Mouse (Mus musculus): ENCODE results near the gene Incenp. TPM values are rescaled to one million over a fixed set of nuclear protein-coding genes. Genes with fewer than 3 reads are reported as not detected.

Gene Incenp
- polyA plus RNA-seq (2014; fragmentation: Nextera tagmentation; extraction: Ambion mirVana), result 79.7 and 82.6 TPM in 2 replicates

DNA sequence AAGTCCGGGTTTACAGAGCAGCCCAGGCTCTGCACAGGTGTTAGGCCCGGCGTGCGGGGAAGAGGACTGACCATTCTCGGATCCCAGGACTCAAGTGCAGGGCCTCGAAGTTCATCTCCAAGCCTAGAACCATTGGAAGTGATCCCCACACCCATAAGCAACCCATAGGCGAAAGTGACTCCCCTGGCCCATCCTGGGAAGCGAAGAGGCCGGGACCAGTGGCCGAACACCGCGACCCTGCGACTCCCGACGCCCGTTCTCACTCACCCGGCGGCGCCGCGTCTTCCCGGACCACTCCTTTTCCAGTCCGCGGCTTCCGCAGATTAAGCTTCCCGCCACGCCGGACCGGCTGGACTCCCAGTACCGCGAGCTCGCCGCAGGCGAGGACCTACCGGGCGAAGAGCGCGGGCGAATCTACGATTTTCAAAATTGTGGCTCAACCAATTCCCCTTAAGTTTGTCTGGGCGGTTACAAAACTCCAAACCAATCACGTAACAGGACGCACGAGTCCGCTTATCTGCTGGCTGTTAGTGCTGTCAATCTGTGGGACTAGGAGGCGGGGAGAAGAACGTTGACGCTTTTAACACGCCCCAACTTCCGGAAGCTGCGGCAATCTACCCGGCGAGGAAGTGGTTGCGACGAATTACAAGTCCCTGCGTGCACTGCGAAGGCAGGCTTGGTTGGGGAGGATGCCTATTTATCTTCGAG is at the start of gene Incenp:
Incenp (minus strand) TSS at position 480 of the 708 bp plus-strand sequence.
- peak within 1 kb of the TSS; percentile 83 for H3K4me3 ChIP-seq (ENCODE audit: low read depth, low read length)

GRCm38 (mm10) chr19:9946986-9947385 is 47.6 kb upstream of the Incenp start:
- H3K36me3 ChIP-seq (ENCODE audit: control insufficient read depth, insufficient read depth, low read length), result no peaks in the 10 kb centered on the region
- DNase-seq (ENCODE audit: low spot score) (no peak), ATAC-seq (ENCODE audit: low FRiP score) (no peak)
- no peak overlapping the region for H3K27ac ChIP-seq (ENCODE audit: low read depth, low read length)
- no peaks in the 10 kb centered on the region for H3K27me3 ChIP-seq (ENCODE audit: control insufficient read depth, insufficient read depth, low read length)
- WGBS, result 88% methylated on average over 3 of the region's 3 CpGs
- H3K9me3 ChIP-seq (ENCODE audit: control insufficient read depth, low read length), result no peaks in the 10 kb centered on the region
- H3K4me3 ChIP-seq (ENCODE audit: low read depth, low read length), result no peak overlapping the region
- H3K9ac ChIP-seq (ENCODE audit: low read depth, low read length), result no peak overlapping the region
- no peaks in the 10 kb centered on the region for H3K4me1 ChIP-seq (replicated peaks; ENCODE audit: control insufficient read depth, insufficient read depth, low read length)
- H3K4me2 ChIP-seq (replicated peaks; ENCODE audit: low read depth, low read length), result no peak overlapping the region

More for the DNA sequence above, at the start of gene Incenp:
- peak within 1 kb of the TSS; percentile 88 for H3K9ac ChIP-seq (ENCODE audit: low read depth, low read length)
- no peaks in the 10 kb centered on the region for H3K9me3 ChIP-seq (ENCODE audit: control insufficient read depth, low read length)
- ATAC-seq (ENCODE audit: low FRiP score), result peak; percentile 99
- H3K27me3 ChIP-seq (ENCODE audit: control insufficient read depth, insufficient read depth, low read length), result no peaks in the 10 kb centered on the region
- WGBS, result under 1% methylated on average over 58 of the region's 58 CpGs
- peak within 1 kb of the TSS; percentile 70 for H3K27ac ChIP-seq (ENCODE audit: low read depth, low read length)
- 0 out of 2 replicates have a peak, but pooled peaks cover 7% of the 10 kb centered on the region for H3K36me3 ChIP-seq (ENCODE audit: control insufficient read depth, insufficient read depth, low read length)
- DNase-seq (ENCODE audit: low spot score), result peak; percentile 94
- H3K4me1 ChIP-seq (replicated peaks; ENCODE audit: control insufficient read depth, insufficient read depth, low read length), result peaks cover 5% of the 10 kb centered on the region; the same call in 1 of the 2 replicates
- H3K4me2 ChIP-seq (replicated peaks; ENCODE audit: low read depth, low read length), result peak within 1 kb of the TSS; percentile 55

- H3K27ac ChIP-seq (ENCODE audit: low read depth, low read length), result no peak overlapping the region
- H3K4me3 ChIP-seq (ENCODE audit: low read depth, low read length), result no peak overlapping the region
- H3K27me3 ChIP-seq (ENCODE audit: control insufficient read depth, insufficient read depth, low read length), result no peaks in the 10 kb centered on the region
- no peaks in the 10 kb centered on the region for H3K4me1 ChIP-seq (replicated peaks; ENCODE audit: control insufficient read depth, insufficient read depth, low read length)
- H3K4me2 ChIP-seq (replicated peaks; ENCODE audit: low read depth, low read length), result no peak overlapping the region
- ATAC-seq (ENCODE audit: low FRiP score), result no peak
- no peaks in the 10 kb centered on the region for H3K9me3 ChIP-seq (ENCODE audit: control insufficient read depth, low read length)
- WGBS, result 95% methylated on average over 8 of the region's 8 CpGs
- DNase-seq (ENCODE audit: low spot score), result no peak
- H3K9ac ChIP-seq (ENCODE audit: low read depth, low read length), result no peak overlapping the region
- H3K36me3 ChIP-seq (ENCODE audit: control insufficient read depth, insufficient read depth, low read length), result no peaks in the 10 kb centered on the region
These were observed 46.6 kb upstream of the Incenp start for GRCm38 (mm10) chr19:9945800-9946564.

GRCm38 (mm10) chr19:9942539-9943533 is 43.5 kb upstream of the Incenp start:
- Histone ChIP-seq H3K36me3 (ENCODE audit: control insufficient read depth, insufficient read depth, low read length) (no peaks in the 10 kb centered on the region), H3K9ac (ENCODE audit: low read depth, low read length) (no peak overlapping the region), H3K9me3 (ENCODE audit: control insufficient read depth, low read length) (no peaks in the 10 kb centered on the region), H3K4me1 (replicated peaks; ENCODE audit: control insufficient read depth, insufficient read depth, low read length) (no peaks in the 10 kb centered on the region), H3K27me3 (ENCODE audit: control insufficient read depth, insufficient read depth, low read length) (no peaks in the 10 kb centered on the region), H3K27ac (ENCODE audit: low read depth, low read length) (no peak overlapping the region), H3K4me3 (ENCODE audit: low read depth, low read length) (no peak overlapping the region), H3K4me2 (replicated peaks; ENCODE audit: low read depth, low read length) (no peak overlapping the region)
- no peak for ATAC-seq (ENCODE audit: low FRiP score)
- WGBS, result 72% methylated on average over 10 of the region's 10 CpGs
- DNase-seq (ENCODE audit: low spot score), result no peak

- Histone ChIP-seq H3K4me1 (replicated peaks; ENCODE audit: control insufficient read depth, insufficient read depth, low read length) (no peaks in the 10 kb centered on the region), H3K4me2 (replicated peaks; ENCODE audit: low read depth, low read length) (no peak overlapping the region), H3K4me3 (ENCODE audit: low read depth, low read length) (no peak overlapping the region), H3K36me3 (ENCODE audit: control insufficient read depth, insufficient read depth, low read length) (no peaks in the 10 kb centered on the region), H3K27ac (ENCODE audit: low read depth, low read length) (no peak overlapping the region), H3K27me3 (ENCODE audit: control insufficient read depth, insufficient read depth, low read length) (no peaks in the 10 kb centered on the region), H3K9me3 (ENCODE audit: control insufficient read depth, low read length) (no peaks in the 10 kb centered on the region), H3K9ac (ENCODE audit: low read depth, low read length) (no peak overlapping the region)
- DNase-seq (ENCODE audit: low spot score), result no peak
- WGBS, result 61% methylated on average over 1 of the region's 1 CpGs
- ATAC-seq (ENCODE audit: low FRiP score), result no peak
These were observed 42.5 kb upstream of the Incenp start for GRCm38 (mm10) chr19:9941809-9942208.

DNA sequence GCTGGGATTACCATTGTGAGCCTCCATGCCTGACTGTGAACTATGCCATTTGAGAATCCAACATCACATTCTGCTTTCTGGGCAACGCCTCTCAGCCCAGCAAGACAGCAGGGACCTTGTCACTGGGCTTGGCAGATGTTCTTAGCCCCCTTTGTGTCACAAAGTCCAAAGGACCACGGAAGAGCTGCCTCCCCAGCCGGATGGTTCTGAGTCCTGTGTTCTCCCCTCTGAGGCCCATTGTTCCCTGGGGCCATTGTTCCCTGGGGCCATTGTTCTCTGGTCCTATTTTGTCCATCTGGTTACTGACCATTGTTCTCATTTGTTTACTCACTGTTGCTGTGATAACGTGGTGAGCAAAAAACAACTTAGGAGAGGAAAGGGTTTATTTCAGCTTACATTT is 41.6 kb upstream of the Incenp start:
- no peaks in the 10 kb centered on the region for H3K4me1 ChIP-seq (replicated peaks; ENCODE audit: control insufficient read depth, insufficient read depth, low read length)

GRCm38 (mm10) chr19:9939841-9940240 is 40.5 kb upstream of the Incenp start:
- 67% methylated on average over 7 of the region's 7 CpGs for whole genome bisulfite sequencing
- DNase-seq (ENCODE audit: low spot score), result no peak
- no peak overlapping the region for H3K4me3 ChIP-seq (ENCODE audit: low read depth, low read length)
- H3K4me2 ChIP-seq (replicated peaks; ENCODE audit: low read depth, low read length), result no peak overlapping the region
- H3K4me1 ChIP-seq (replicated peaks; ENCODE audit: control insufficient read depth, insufficient read depth, low read length), result no peaks in the 10 kb centered on the region
- no peak overlapping the region for H3K9ac ChIP-seq (ENCODE audit: low read depth, low read length)
- H3K27ac ChIP-seq (ENCODE audit: low read depth, low read length), result no peak overlapping the region
- H3K9me3 ChIP-seq (ENCODE audit: control insufficient read depth, low read length), result no peaks in the 10 kb centered on the region
- H3K36me3 ChIP-seq (ENCODE audit: control insufficient read depth, insufficient read depth, low read length), result no peaks in the 10 kb centered on the region
- ATAC-seq (ENCODE audit: low FRiP score), result no peak
- no peaks in the 10 kb centered on the region for H3K27me3 ChIP-seq (ENCODE audit: control insufficient read depth, insufficient read depth, low read length)

More for the DNA sequence above, 41.6 kb upstream of the Incenp start:
- WGBS, result 9% methylated on average over 4 of the region's 4 CpGs
- Histone ChIP-seq H3K4me2 (replicated peaks; ENCODE audit: low read depth, low read length) (no peak overlapping the region), H3K4me3 (ENCODE audit: low read depth, low read length) (no peak overlapping the region), H3K9ac (ENCODE audit: low read depth, low read length) (peak overlapping the region; percentile 23; the same call in 1 of the 2 replicates), H3K36me3 (ENCODE audit: control insufficient read depth, insufficient read depth, low read length) (no peaks in the 10 kb centered on the region), H3K27ac (ENCODE audit: low read depth, low read length) (no peak overlapping the region), H3K27me3 (ENCODE audit: control insufficient read depth, insufficient read depth, low read length) (no peaks in the 10 kb centered on the region), H3K9me3 (ENCODE audit: control insufficient read depth, low read length) (no peaks in the 10 kb centered on the region)
- peak; percentile 42 for DNase-seq (ENCODE audit: low spot score)
- no peak for ATAC-seq (ENCODE audit: low FRiP score)

- Histone ChIP-seq H3K36me3 (ENCODE audit: control insufficient read depth, insufficient read depth, low read length) (no peaks in the 10 kb centered on the region), H3K9ac (ENCODE audit: low read depth, low read length) (no peak overlapping the region), H3K27ac (ENCODE audit: low read depth, low read length) (no peak overlapping the region), H3K4me3 (ENCODE audit: low read depth, low read length) (no peak overlapping the region), H3K4me2 (replicated peaks; ENCODE audit: low read depth, low read length) (no peak overlapping the region), H3K4me1 (replicated peaks; ENCODE audit: control insufficient read depth, insufficient read depth, low read length) (no peaks in the 10 kb centered on the region), H3K27me3 (ENCODE audit: control insufficient read depth, insufficient read depth, low read length) (no peaks in the 10 kb centered on the region), H3K9me3 (ENCODE audit: control insufficient read depth, low read length) (no peaks in the 10 kb centered on the region)
- WGBS, result 79% methylated on average over 13 of the region's 13 CpGs
- ATAC-seq (ENCODE audit: low FRiP score), result no peak
- DNase-seq (ENCODE audit: low spot score), result no peak
These were observed 39.5 kb upstream of the Incenp start for GRCm38 (mm10) chr19:9938824-9939303.
